Mouse (Mus musculus) stomach, postnatal 0 days (tissue): ENCODE data around the gene Tex2.

Source experiments
- CTCF ChIP-seq: IDR thresholded peaks from 2 replicates; pipeline ENCODE4 v1.5.1; 2016; ENCODE audit warnings: antibody characterized with exemption, low read depth, mild to moderate bottlenecking, moderate library complexity
- EP300 ChIP-seq: optimal IDR thresholded peaks from 2 replicates; pipeline ENCODE3; 2016; ENCODE audit warnings: antibody characterized with exemption

DNA sequence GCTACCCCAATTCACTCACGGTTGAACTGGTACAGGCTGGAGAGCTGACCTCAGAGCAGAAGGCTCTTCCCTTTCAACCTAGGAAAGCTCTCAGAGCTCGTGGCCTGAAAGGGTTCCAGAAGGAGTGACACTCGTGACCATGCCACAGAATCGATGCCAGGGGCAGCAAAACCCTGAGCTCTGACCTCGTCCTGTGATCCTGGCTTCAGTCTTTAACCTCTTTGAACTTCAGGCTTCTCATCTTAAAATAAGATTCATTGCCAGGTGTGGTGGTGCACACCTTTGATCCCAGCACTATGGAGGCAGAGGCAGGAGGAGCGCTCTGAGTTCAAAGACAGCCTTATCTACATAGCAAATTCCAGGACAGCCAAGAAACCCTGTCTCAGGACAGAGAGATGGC is 5.9 kb downstream of the Tex2 start:
- TF ChIP-seq CTCF, result no peak
- no peak for TF ChIP-seq EP300
